Mouse (Mus musculus): Measurements from ENCODE around the gene Cbx6.
"Not testable (repeated sequence)": the region's sequence is repeated elsewhere in the genome, so short reads cannot be mapped to it uniquely, and the experiment has no call there.

The Cbx6 gene

DNA sequence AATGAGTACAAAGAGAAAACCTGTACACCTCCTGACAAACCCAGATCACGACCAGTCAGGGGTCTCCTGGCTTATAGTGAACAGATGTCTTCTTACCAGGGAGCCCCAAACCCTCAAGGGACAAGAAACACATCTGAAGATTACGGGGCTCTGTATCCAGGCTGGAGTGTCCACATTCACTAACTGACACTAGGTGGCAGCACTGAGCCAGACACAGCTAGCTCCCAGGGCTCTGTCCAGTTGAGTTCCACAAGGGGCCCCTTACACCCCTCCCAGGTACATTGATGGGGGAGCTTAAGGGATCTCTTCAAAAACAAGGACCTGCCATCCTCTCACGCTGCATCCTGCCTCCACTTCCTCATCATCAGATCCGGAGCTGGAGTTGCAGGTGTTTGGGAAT, 4.1 kb downstream of the Cbx6 start:
- DNase-seq (ENCODE audit: low read depth): peak; percentile 93

DNA sequence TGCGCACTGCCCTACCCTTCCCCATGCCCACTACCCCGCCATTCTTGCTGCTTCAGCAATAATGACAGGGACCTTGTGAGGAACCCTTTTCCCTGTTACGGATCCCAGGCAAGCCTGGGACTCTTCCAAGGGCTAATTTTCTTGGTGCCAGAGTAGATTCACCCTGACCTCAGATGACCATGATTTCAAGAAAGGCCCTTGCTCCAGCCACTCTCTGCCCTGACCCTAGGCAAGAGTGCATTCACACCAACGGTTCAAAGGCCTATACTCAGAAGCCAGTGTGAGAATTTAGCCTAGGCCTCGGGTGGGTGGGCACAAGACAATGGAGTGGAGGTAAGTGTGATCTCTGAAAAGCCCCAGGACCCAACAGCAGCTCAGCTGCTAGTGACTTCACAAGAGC, 5.1 kb downstream of the Cbx6 start:
- DNase-seq (ENCODE audit: low read depth): no peak

DNA sequence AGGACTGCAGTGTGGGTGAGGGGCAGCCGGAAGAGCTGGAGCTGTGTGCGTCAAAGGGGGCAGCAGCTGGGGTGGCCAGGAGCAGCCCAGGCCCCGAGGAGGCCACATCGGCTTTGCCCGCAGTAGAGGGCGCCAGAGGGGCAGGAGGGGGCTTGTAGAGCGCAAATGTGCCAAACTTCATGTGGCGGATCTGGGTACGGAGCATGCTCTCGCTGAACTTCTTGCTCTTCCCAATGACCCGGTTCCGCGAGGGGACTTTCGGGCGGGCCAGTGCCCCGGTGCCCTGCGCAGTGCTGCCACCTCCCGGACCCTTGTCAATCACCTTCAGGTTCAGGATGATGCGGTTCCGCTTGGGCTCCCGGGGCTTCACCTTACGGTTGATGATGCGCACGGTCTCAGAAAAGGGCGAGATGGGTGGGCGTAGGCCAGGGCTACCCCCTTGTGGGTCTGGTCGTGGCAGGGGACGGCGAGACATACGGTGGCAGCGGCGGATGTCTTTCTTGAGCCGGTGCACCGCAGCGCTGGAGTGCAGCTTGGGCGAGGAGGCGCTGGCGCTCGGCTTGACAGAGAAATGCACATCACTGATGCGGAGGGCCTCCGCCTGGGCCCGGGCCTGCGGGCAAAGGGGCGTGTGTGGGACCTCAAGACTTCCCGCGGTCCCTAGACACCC, 6.0 kb downstream of the Cbx6 start:
- peak; percentile 39 for DNase-seq (ENCODE audit: low read depth)

DNA sequence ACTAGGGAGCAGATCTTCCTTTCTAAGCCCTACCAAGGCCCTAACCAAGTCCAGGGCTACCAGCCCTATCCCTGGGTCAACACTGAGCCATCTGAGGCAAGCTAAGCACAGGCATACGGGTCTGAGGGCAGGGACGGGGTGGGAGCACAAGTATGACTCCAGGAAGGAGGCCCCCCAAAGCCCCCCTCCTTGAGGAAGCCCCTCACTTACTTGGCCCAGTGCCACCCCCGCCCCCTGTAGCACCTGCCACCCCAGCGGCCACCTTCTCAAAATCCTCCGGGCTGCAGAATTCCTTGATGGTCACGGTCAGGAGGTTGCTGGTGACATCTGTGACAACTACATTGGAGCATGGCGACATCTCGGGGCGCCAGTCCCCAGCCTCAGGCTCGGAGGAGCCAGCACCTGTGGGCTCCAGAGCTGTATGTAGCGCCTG, 6.7 kb downstream of the Cbx6 start:
- DNase-seq (ENCODE audit: low read depth): no peak

DNA sequence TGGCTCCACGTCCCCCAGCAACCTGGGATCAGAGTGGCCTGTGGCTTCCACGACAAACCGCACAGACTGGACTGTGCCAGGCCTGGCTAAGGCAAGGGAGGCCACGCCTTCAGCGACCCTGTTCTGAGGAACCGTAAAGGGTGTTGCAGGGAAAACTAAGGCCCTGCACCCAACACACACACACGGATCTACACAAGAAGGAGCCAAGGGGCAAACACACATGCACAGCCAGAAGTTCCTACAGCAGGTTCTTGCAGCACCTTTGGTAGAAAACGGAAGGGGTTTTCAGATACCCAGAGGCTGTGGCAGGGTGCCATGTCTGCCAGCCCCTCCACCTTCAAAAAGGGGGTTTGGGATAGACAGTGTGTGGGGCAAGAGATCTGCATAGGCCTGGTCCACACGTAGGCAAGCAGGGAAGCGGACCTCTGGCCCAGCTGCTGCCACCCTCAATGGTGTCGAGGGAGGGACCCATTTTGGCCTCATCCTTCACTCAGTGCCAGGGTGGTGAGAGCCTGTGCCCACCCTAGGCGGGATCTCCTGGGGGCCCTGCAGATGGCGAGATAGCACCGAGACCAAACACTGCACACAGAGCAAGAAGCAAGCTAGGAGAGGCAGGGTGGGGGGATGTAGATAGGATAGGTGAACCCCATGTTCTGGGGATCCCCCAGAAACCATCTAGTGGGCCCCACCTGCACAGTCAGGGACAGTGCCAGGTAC, 7.3 kb downstream of the Cbx6 start:
- DNase-seq (ENCODE audit: low read depth): no peak

DNA sequence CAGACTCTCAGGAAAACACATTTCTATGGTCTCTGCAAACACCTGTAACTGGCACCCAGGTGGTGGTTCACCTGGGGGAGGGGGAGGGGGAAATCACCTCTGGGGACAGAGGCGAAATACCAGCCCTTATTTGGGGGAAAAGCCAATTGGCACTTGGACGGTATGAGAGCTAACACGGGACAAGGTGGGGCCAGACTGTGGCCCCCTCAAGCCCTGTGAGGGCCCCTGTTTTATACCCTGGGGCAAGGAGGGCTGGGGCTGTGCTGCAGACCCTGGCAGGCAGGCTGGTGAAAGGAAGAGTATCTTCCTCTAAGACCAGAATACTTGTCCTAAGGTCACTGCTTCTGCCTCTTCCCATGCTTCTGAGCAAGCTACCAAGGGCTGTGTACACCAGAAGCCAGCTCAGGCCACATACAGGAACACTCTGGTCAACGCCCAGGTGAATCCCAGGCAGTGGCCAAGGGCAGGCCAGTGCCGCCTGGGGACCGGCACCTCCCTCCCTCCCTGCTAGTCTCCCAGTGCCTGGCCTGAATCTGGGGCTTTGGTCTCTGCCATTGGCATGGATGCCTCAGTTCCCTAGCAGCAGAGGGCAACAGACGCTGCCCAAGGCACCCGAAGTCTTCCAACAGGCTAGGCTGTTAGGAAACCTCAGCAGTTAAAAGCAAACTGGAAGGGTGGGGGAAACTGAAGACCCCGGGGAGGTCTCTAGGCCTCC, 8.1 kb downstream of the Cbx6 start:
- DNase-seq (ENCODE audit: low read depth): no peak

DNA sequence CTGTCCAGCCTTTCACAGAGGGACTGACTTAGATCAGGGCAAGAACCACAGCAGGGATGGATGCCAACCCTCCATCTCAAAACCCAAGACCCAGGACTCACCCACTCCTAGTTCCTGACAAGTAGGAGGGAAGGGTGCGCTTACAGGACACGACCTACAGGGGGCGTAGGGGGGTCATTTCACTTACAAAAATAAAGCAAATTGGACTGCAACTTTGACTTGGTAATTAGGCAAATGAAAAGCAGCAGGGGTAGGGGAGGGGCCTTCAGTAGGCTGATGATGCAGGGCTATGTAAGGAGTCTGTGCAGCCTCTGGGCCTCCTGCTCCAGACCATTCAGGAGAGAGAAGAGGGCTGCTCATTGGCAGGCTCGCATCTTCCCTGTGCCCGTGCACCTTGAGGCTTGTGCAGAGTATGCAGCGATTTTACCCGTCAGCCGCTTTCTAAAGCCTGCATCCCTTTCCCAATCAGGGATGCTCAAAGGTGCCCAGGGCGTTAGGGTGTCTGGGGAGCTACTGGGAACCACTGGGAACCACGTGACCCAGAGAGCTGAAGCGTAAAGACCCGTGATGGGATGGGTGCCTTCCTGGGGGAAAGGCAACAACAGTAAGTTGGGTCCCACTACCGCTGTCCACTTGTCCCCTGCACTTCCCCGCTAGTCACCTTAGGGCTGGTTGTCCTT, 9.2 kb downstream of the Cbx6 start:
- peak; percentile 59 for DNase-seq (ENCODE audit: low read depth)

DNA sequence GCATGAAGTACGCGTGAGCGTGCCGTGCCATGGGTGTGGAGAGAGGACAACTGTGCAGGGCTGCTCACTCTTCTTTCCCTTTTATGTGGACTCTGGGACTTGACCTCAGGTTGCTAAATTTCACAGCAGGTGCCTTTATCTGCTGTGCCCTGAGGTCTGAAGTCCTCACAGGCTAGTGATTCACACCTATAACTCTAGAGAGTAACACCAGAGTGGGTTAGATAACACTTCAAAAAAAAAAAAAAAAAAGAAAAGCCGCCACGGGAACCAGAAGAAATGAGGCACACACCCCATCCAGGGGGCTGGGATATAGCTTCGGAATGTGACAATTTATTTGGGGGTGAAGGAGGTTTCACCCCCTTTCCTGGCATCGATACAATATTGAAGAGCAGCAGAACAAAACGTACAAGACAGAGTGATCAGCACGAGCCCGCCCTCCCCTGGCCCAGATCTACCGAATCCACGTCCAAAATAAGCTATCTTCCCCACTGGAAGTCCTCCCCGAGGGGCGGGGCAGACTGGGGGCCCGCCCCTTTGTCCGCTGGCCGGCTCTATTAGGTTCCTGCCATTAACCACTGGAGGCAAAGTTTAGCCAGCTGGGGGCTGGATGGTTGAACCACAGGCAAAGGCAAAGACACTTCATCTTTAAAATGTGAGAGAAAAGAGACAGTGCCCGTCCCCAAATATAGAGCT, 10.8 kb downstream of the Cbx6 start:
- DNase-seq (ENCODE audit: low read depth): peak; percentile 39

DNA sequence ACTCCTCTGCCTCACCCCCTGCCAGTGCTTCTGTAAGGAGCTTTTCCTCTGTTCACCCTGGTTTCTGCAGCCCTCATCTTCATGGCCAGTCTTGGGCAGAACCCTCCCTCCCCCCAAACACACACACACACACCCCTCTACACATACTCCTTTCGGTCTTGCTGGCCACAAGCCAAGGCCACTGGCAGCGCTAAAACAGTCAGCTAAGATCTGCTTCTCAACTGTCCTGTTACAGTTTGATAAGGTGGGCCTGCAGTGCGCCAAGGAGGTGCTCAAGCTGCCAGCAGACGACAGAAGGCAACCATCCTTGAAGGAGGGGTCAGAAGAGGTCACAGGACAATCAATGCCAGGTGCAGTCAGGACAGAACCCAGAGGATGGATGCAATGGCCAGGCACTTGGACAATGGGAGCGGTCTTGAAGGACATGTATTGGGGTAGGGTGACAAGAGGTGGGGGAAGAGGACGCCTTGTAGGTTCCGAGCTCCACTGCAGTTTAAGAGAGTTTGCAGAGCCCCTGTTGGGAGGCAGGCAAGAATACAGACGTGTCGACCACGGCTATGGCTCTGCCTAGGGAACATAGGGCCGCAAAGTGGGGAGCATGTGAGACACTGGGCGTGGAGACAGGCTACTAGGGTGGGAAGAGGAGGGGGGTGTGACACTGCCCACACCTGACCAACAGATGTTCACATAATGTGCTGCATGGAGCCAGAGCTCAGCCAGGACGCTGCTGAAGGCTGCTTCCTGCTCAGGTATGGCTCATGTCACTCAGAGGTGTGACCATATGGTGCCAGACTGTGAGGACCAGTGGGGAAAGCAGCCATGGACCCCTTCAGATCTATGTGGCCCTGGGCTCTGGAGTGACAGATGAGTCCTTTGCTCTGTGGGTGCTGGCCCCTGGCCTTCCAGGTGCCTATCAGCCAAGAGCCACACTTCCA, 12.0 kb downstream of the Cbx6 start:
- peak; percentile 29 for DNase-seq (ENCODE audit: low read depth)

DNA sequence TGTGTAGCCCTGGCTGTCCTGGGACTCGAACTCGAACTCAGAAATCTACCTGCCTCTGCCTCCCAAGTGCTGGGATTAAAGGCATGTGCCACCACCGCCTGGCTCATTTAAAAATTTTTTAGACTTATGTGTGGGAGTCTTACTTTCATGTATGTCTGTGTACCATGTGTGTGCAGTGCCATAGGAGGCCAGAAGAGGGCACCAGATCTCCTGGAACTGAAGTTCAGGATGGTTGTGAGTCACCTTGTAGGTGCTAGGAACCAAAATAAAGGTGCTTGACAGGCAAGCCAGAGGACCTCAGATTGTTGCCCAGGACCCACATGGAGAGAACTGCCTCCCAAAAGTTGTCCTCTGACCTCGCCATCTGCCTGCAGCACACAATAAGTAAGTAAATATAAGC, 16.2 kb downstream of the Cbx6 start:
- DNase-seq (ENCODE audit: low read depth): peak; percentile 55

DNA sequence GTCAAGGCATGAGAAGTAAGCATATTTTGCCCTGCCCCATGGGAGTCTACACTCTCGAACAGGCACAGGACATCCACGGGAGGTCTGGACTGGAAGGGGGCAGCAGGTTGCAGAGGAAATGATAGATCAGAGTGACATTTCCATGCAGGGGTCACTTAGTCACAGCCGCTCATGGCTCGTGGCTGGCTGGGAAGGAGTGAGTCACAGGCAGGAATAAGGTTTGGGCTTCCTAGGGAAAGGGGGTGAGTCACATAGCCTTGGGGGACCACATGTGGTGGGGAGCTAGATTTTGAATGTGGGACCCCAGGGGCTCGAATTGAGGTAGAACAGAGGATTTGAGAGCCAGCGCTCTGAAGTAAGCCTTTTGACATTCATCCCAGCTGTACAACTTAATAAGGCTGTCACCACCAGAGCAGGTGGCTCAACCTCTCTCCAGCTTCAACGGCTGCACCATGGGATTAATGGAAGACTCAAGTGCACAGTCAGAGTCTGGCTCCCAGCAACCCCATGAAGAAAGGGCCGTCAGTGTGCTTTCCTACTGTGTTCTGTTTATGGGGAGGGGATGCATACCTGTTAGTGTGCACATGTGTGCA, 20.7 kb downstream of the Cbx6 start:
- peak; percentile 84 for DNase-seq (ENCODE audit: low read depth)

DNA sequence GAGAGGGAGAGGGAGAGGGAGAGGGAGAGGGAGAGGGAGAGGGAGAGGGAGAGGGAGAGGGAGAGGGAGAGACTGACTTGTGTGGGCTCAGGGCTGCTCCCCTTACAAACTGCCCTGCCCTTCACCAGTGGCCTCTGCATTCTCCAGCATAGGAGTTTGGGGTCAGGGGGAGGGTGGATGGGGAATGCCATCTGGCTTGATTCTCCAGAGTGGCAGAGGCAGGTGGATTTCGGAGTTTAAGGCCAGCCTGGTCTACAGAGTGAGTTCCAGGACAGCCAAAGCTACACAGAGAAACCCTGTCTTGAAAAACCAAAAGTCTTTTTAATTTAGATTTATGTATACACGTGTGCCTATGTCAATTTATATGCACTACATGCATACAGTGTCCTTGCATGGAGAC, 21.6 kb downstream of the Cbx6 start:
- not testable (repeated sequence) for DNase-seq (ENCODE audit: low read depth)

DNA sequence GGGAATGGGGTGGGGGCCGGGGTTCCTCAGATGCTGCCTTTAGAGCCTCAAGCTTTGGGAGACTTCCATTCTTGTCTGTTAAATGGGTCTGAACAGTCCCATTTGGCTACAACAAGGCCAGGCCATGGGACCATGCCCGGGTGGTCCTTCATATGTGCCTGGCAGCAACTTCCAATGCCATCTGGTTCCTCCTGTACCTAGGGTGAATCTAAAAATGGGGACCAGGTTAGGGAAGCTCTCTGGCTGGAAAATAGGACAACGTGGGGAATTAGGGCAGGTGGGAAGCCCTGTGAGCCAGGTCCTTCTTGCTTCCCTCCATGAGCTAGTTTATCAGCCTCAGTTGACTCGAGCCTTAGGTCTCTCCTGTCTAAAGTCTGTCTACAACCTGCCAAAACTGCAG, 23.5 kb downstream of the Cbx6 start:
- no peak for DNase-seq (ENCODE audit: low read depth)

DNA sequence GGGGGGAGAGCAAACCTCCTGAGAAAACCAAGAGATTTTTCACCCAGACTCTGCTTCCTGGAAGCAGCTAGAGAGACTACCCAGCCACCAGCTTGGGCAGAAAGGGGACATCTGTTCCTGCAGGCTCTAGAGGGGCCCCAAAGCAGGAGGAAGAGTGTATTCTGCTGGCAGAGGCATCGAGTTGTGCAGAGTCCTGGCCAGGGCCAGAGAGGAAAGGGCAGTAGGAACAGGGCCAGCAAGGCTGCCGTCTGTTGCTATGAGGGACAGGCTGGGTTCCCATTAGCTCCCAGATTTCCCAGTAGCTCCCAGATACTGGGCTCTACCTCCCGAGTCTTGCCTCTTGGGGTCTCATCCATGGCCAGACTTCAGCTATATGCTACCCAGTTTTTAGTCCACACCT, 24.4 kb downstream of the Cbx6 start:
- no peak for DNase-seq (ENCODE audit: low read depth)

DNA sequence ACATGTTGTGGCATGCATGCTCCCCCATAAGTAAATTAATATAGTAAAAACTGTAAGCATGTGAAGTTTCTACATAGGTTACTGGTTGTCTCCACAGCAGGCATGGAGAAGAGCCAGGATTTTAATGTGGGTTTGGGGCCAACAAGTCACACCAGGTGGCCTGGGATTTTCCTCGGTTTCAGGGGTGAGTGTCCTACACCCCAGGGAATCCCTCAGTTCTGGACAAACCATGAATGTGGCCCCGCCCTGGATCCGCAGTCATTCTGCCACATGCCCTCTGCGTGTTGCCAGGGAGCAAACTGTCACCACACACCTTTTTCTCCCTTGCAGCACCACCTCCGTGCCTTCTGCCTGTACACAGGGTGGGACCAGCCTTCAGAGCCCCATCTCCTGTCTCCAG, 25.8 kb downstream of the Cbx6 start:
- DNase-seq (ENCODE audit: low read depth): no peak

DNA sequence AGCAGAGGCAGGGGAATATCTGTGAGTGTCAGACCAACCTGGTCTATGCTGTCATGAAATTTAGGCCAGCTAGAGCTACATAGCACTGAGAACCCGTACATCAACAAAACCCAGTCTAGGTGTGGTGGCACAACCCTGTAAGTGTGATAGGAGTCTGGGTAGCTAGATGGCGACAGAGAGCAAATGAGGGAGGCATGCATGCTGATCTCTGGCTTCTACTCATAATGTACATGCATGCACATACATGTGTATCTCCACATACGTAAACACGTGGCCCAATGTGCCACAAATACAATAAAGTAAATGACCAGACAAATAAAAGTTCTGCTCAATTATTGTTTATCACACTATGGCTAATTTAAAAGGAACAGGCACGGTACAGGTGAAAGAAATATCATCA, 26.4 kb downstream of the Cbx6 start:
- peak; percentile 78 for DNase-seq (ENCODE audit: low read depth)

DNA sequence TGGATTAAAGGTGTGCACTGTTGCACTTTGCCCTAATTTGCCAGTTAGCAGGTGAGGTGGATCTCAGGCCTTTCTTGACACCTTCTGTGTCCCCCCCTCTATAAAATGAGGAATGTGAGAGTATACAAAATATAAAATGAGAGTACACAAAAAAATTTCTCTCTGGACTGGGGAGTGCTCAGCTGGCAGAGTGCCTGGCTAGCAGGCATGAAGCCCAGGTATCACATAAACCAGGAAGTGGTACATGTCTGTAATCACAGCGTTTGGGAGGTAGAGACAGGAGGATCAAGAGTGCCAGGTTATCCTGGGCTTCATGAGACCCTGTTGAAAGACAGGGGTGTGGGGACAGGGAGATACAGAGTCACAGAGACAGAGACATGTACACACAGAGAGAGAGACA, 27.4 kb downstream of the Cbx6 start:
- DNase-seq (ENCODE audit: low read depth): no peak

DNA sequence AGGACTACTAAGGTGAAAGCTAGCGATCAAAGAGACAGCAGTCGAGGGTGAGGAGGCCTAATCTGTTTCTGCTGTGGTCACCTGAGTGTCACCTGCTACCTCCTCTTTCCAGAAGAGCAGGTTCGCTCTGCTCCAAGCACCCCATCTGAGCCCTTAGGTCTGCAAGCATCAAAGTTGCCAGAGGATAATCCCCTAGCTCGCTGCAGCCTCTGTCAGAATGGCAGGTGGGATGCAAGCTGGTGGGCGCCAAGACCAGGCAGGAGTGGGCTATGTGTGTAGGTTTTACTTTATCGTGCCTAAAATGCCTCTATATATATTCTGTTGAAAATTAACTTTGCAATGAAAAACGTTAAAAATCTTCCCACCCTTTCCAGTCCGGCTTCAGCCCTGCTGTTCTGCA, 29.2 kb downstream of the Cbx6 start:
- no peak for DNase-seq (ENCODE audit: low read depth)

DNA sequence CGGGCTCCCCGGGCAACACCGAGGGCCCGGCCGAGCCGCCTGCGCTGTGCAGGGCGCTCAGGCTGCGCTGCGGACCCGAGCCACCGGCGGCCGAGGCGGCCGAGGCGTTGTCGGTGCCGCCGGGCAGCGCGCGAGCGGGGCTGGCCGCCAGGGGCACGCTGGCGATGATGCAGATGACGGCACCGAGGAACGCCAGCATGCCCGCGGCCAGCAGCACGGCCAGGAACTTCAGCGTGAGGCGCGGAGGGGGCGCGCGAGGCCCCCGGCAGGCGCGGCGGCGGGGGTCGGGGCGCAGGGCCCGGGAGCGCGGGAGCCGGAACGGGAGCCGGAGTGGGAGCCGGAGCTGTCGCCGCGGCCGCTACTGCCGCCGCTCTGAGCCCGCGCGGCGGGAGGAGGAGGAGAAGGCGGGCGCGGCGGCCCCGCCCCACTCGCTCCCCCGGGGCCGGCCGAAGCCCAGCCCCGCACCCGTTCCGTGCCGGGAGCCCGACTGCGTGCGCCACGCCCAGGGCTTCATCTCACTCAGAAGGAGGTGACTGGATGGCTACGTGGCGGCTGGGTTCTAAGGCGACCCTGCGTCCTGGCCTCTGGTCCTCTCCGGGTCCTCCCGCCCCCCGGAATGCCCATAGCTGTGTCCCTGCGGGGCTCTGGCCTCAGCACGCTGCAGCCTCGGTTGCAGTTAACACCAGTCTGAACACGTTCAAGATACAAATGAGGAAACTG, 30.0 kb downstream of the Cbx6 start, which contains the start of gene Nptxr:
Gene Nptxr (minus strand): TSS at position 415 of the 720 bp plus-strand sequence.
- peak; percentile 81 for DNase-seq (ENCODE audit: low read depth)
